Mouse (Mus musculus): ENCODE results near the gene Itgb1.

Gene Itgb1

GRCm38 (mm10) chr8:128681970-128682369, 3.5 kb upstream of the Itgb1 start:
- no peak for DNase-seq (ENCODE audit: low spot score)

GRCm38 (mm10) chr8:128684609-128685506, 596 bp upstream of the Itgb1 start:
- DNase-seq (ENCODE audit: low spot score), result peak; percentile 25

DNA sequence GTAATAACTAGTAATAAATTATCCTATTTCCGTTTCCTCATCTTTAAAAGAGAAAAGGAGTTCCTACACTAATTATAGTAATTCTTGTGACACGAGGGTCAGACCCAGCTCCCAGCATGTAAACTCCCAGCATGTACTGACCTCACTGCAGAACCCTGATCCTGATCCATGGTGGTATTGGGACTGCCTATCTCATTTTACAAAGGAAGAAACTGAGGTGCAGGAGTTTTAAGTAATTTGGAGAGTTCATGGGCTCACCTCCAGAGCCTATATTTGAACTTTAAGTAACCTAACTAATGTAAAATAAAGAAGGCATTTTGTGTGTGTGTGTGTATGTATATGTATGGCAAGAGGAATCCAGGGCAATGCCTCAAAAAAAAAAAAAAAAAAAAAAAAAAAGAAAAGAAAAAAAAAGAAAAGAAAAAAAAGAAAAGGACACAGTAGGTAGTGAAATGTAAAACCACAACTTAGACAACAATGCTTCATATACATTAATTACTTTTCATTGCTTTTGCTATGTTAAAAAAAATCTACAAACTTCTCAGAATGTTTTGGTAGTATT, 1.1 kb downstream of the Itgb1 start:
- no peak for DNase-seq (ENCODE audit: low spot score)

GRCm38 (mm10) chr8:128688679-128689078, 3.2 kb downstream of the Itgb1 start:
- no peak for DNase-seq (ENCODE audit: low spot score)

- no peak for DNase-seq (ENCODE audit: low spot score)
Observed at GRCm38 (mm10) chr8:128690056-128690455, 4.6 kb downstream of the Itgb1 start.

- no peak for DNase-seq (ENCODE audit: low spot score)
Observed at GRCm38 (mm10) chr8:128696701-128697397, 11.4 kb downstream of the Itgb1 start.

DNA sequence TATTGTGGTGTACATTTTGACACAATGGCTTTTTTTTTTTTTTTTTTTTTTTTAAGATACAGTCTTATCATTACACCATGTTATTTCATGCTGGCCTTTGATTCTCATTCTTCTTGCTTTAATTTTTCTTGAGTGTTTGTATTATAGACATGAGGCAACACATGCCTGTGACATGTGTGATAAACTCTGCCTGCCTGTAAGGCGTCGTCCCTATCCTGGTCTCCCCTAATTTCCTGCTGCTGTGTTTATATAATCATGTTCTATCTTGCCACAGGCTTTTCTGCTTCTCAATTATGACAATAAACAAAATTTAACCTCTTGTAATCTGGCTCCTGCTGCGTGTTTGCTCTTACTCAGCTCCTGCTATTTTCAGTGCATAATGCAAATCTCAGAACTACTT, 12.5 kb downstream of the Itgb1 start:
- no peak for DNase-seq (ENCODE audit: low spot score)

- no peak for DNase-seq (ENCODE audit: low spot score)
Observed at GRCm38 (mm10) chr8:128704376-128704775, 18.9 kb downstream of the Itgb1 start.

DNA sequence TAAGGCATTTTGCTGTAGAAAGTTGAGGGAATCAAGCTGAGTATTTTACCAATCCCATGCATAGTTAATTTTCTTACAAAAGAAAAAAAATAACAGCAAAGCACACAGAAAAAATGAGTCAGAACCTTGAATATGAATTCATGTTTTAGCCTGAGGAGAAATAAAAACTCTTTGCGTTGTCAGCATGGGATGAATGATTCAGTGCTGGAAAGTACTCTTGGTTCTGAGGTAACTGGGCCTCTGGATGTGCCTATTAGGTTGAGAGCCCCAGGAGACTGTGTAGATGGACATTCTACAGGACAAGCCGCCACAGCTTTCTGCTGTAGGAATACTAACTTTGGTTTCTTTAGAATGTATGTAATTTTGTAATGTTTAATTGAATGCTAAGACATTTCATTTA, 19.4 kb downstream of the Itgb1 start:
- DNase-seq (ENCODE audit: low spot score), result no peak

GRCm38 (mm10) chr8:128709261-128709660, 23.8 kb downstream of the Itgb1 start:
- DNase-seq (ENCODE audit: low spot score), result no peak

GRCm38 (mm10) chr8:128716184-128716583, 30.7 kb downstream of the Itgb1 start:
- no peak for DNase-seq (ENCODE audit: low spot score)

GRCm38 (mm10) chr8:128724819-128725218, 39.4 kb downstream of the Itgb1 start:
- DNase-seq (ENCODE audit: low spot score), result no peak

- DNase-seq (ENCODE audit: low spot score), result no peak
Observed at GRCm38 (mm10) chr8:128727213-128727612, 41.8 kb downstream of the Itgb1 start.

DNA sequence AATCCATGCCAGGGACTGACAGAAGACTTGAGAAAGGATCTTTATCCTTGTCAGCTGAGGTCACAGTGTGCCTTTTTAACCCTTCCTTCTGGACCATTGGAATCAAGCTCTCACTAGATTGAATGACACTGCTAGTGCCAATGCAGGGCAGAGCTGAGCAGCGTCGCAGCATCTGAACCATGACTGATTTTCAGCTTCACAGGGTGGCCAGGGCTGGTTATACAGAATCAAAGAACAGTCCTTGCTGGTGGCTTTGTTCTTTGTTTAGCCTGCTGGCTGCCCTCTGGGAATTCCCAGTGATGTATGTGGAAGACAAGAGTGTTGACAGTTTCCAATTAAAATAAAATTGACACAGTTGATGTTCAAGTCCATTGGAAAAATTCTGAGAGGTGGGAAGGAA, 46.8 kb downstream of the Itgb1 start:
- no peak for DNase-seq (ENCODE audit: low spot score)

GRCm38 (mm10) chr8:128734118-128734517, 48.7 kb downstream of the Itgb1 start:
- DNase-seq (ENCODE audit: low spot score), result no peak

DNA sequence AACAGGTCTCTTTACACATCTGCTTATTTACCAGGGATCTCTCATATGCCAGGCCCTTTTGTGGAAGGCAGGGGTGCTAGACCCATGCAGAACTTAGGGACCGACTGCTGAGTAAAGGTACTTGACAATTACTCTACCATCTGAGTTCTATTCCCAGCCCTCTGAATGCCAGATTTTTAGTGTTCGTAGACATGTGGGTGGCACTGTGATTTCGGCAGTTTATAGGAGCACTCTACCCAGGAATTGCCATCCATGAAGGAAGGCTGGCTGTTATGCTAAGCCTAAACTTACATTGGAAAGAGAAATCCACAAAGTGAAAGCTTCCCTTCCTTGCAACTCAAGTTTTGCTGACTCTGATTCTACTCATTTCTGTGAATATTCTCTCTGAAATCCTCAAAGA, 50.2 kb downstream of the Itgb1 start:
- no peak for DNase-seq (ENCODE audit: low spot score)

All from layer of hippocampus, adult 9-10 months (tissue).